Mouse (Mus musculus) liver, embryonic 16.5 days (tissue): ENCODE measurements around the gene Cpm. TPM values are rescaled to one million over a fixed set of nuclear protein-coding genes. Genes with fewer than 3 reads are reported as not detected.

Experiments used
- ATAC-seq: fragments of 200-750 bp; cut with Nextera tagmentation; 2 replicates; pipeline ENCODE4 v1.8.0; 2017; ENCODE audit warnings: low read depth, mild to moderate bottlenecking, moderate number of reproducible peaks, moderate library complexity
- H3K27ac ChIP-seq: fragments of 300-500 bp; sonication (generic); 2 replicates; pipeline ENCODE4 v1.5.1; 2014; ENCODE audit warnings: mild to moderate bottlenecking, low read length
- H3K27me3 ChIP-seq: fragments of 300-500 bp; sonication (generic); 2 replicates; pipeline ENCODE4 v1.6.1; 2014; ENCODE audit warnings: low read depth, low read length, mixed read lengths; ENCODE audit not compliant: control insufficient read depth, insufficient read depth
- H3K36me3 ChIP-seq: fragments of 300-500 bp; sonication (generic); 2 replicates; pipeline ENCODE4 v1.6.1; 2014; ENCODE audit warnings: mild to moderate bottlenecking; ENCODE audit not compliant: control insufficient read depth, insufficient read depth
- H3K4me1 ChIP-seq: fragments of 300-500 bp; sonication (generic); 2 replicates; pipeline ENCODE4 v1.6.1; 2014; ENCODE audit warnings: low read depth, low read length, mixed read lengths; ENCODE audit not compliant: control insufficient read depth
- H3K4me2 ChIP-seq: fragments of 300-500 bp; sonication (generic); 2 replicates; pipeline ENCODE4 v1.6.1; 2014; ENCODE audit warnings: low read depth, low read length, mixed read lengths
- H3K4me3 ChIP-seq: fragments of 300-500 bp; sonication (generic); 2 replicates; pipeline ENCODE4 v1.5.1; 2014; ENCODE audit warnings: low read depth, mild to moderate bottlenecking, low read length
- H3K9ac ChIP-seq: fragments of 300-500 bp; sonication (generic); 2 replicates; pipeline ENCODE4 v1.6.1; 2014; ENCODE audit warnings: low read depth, low read length
- H3K9me3 ChIP-seq: fragments of 300-500 bp; sonication (generic); replicated peaks from 2 replicates; pipeline ENCODE4 v1.6.1; 2016; ENCODE audit warnings: low read length; ENCODE audit not compliant: control insufficient read depth
- WGBS: fragments of 180-500 bp; shearing (Covaris S2); extraction: QIAGEN DNeasy Blood & Tissue Kit; methylation state at CpG from one replicate; pipeline ENCODE4 v1.1.7; 2014; ENCODE audit not compliant: insufficient replicate concordance; 5-methylcytosine and 5-hydroxymethylcytosine counted together
- polyA plus RNA-seq: library from polyadenylated mRNA; unstranded; fragments of >200 nt; fragmentation: Nextera tagmentation; extraction: Ambion mirVana; gene quantifications from 2 replicates; pipeline ENCODE4 v1.2.1, GENCODE M21; 2015

The Cpm gene
- polyA plus RNA-seq, 1 experiment from 2014 or later = 61.6 TPM

DNA sequence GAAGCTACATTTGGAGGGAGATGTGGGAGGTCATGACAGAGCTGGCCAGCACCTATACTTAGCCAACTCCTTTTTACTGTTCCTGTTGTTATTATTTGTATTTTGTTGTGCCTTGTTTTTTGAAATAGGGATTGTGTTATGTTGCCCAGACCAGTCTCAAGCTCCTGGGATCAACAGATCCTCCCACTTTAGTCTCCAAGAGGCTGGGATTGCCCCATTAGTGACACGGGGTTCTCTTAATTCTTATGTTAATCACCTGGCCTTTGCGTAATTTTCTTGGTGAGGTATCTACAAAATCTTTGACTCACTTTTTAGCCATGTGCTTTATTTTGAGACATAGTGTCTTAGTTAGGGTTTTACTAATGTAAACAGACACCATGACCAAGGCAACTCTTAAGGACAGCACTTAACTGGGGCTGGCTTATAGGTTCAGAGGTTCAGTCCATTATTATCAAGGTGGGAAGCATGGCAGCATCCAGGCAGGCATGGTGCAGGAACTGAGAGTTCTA, 18.7 kb downstream of the Cpm start:
- H3K9ac ChIP-seq = no peak overlapping the region
- H3K27me3 ChIP-seq = no peaks in the 10 kb centered on the region
- no peak overlapping the region for H3K4me2 ChIP-seq
- H3K4me3 ChIP-seq = no peak overlapping the region
- ATAC-seq = no peak
- H3K4me1 ChIP-seq = no peaks in the 10 kb centered on the region
- no peaks in the 10 kb centered on the region for H3K9me3 ChIP-seq
- no peaks in the 10 kb centered on the region for H3K36me3 ChIP-seq
- WGBS = 73% methylated on average over 2 of the region's 2 CpGs
- H3K27ac ChIP-seq = no peak overlapping the region

DNA sequence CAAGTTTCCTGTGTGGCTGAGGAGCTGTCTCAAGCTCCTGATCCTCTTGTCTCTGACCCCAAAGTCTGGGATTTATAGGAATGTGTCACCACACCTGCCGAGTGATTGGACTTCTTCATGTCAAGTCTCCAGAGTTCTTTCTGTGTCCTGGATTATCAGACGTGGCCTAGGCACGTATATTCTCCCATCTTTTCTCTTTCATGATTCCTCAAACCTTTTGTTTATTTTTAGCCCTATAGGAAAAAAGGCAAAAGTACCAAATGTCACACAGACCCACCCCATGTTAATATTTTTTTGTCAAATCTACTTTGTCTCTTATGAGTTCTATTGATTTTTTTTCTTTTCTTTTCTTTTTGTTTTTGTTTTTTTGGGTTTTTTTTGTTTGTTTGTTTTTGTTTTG, 19.3 kb downstream of the Cpm start:
- no peak overlapping the region for H3K4me2 ChIP-seq
- no peak overlapping the region for H3K27ac ChIP-seq
- no peaks in the 10 kb centered on the region for H3K36me3 ChIP-seq
- no peak overlapping the region for H3K9ac ChIP-seq
- no peaks in the 10 kb centered on the region for H3K4me1 ChIP-seq
- no peaks in the 10 kb centered on the region for H3K9me3 ChIP-seq
- 60% methylated on average over 3 of the region's 3 CpGs for WGBS
- ATAC-seq = no peak
- no peaks in the 10 kb centered on the region for H3K27me3 ChIP-seq
- no peak overlapping the region for H3K4me3 ChIP-seq

DNA sequence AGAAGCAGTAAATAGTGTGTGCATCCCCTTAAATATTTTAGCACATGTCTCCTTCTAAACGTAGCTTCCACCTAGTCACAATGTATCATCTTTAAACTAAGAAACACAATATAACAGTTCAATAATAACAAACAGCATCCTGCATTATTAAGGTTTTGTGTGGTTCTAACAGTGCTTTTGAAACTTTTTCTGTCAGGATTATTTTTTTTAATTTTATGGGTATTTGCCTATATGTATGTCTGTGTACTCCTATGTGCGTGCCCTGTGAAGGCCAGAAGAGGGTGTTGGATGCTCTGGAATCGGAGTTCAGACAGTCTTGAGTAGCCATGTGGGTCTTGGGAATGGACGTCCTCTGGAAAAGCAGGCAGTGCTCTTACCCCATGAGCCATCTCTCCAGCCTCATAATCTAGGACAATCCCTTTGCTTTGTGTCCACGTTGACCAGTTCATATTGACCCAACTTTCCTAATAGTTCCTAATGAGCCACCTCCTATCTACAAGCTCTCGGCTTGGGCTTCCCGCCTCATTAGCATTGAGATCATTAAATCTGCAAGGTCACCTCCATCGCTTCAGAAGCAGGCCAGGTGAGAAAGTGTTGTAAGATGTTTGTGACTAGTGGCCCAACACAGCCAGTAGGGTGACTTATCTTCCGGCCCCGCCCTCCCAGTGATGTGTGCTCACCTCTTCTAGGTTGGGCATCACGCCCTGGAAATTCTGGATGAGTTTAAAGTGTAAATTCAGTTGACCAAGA, 20.2 kb downstream of the Cpm start:
- Histone ChIP-seq H3K4me2 (no peak overlapping the region), H3K4me1 (no peaks in the 10 kb centered on the region), H3K9ac (no peak overlapping the region), H3K27ac (no peak overlapping the region), H3K27me3 (no peaks in the 10 kb centered on the region), H3K9me3 (no peaks in the 10 kb centered on the region), H3K36me3 (no peaks in the 10 kb centered on the region), H3K4me3 (no peak overlapping the region)
- WGBS = 70% methylated on average over 11 of the region's 11 CpGs
- no peak for ATAC-seq

DNA sequence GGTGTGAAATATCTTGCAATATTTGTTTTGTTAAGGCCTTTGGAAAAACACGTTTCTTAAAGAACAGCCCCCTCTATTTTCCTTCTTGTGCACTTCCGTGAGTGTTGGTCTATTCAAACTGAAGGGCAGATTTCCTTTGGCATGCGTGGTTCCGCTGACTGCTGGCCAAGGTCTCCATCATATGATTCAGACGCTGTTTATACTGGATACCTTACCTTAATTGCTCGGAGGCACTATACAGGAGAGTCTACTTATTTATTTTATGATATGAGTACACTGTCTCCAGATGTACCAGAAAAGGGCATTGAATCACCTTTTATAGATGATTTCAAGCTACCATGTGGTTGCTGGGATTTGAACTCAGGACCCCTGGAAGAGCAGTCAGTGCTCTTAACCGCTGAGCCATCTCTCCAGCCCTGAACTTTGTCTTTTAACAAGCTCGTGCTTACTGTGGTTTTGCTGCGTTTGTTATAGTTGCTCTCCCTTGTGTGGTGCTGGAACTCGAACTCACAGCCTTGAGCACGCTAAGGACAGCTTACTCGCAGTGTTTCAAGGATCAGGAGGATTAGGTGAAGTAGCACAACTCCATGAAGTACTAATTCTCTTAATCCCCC, 20.8 kb downstream of the Cpm start:
- Histone ChIP-seq H3K9ac (no peak overlapping the region), H3K4me1 (no peaks in the 10 kb centered on the region), H3K27ac (no peak overlapping the region), H3K9me3 (no peaks in the 10 kb centered on the region), H3K27me3 (no peaks in the 10 kb centered on the region), H3K36me3 (no peaks in the 10 kb centered on the region), H3K4me3 (no peak overlapping the region), H3K4me2 (no peak overlapping the region)
- 74% methylated on average over 12 of the region's 12 CpGs for WGBS
- ATAC-seq = no peak

DNA sequence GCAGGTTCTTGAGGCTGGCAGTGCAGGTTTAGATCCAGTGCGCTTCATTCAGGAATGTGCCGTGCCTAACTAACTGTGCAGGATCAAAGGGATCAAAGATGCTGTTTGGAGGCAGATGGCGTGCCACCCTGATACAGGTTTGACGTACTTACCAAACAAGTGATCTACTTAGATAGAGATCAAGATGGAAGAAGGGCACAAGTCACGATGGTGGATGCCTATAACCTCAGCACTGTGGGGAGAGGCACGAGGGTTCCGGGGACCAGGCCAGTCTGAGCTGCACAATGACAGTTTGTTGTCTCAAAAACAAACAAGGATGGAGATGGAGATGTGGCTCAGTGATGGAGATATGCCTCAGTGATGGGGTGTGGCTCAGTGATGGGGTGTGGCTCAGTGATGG, 21.4 kb downstream of the Cpm start:
- no peaks in the 10 kb centered on the region for H3K9me3 ChIP-seq
- ATAC-seq = no peak
- no peak overlapping the region for H3K4me2 ChIP-seq
- H3K27ac ChIP-seq = no peak overlapping the region
- WGBS = 78% methylated on average over 7 of the region's 7 CpGs
- no peaks in the 10 kb centered on the region for H3K27me3 ChIP-seq
- H3K9ac ChIP-seq = no peak overlapping the region
- no peaks in the 10 kb centered on the region for H3K36me3 ChIP-seq
- no peaks in the 10 kb centered on the region for H3K4me1 ChIP-seq
- H3K4me3 ChIP-seq = no peak overlapping the region

DNA sequence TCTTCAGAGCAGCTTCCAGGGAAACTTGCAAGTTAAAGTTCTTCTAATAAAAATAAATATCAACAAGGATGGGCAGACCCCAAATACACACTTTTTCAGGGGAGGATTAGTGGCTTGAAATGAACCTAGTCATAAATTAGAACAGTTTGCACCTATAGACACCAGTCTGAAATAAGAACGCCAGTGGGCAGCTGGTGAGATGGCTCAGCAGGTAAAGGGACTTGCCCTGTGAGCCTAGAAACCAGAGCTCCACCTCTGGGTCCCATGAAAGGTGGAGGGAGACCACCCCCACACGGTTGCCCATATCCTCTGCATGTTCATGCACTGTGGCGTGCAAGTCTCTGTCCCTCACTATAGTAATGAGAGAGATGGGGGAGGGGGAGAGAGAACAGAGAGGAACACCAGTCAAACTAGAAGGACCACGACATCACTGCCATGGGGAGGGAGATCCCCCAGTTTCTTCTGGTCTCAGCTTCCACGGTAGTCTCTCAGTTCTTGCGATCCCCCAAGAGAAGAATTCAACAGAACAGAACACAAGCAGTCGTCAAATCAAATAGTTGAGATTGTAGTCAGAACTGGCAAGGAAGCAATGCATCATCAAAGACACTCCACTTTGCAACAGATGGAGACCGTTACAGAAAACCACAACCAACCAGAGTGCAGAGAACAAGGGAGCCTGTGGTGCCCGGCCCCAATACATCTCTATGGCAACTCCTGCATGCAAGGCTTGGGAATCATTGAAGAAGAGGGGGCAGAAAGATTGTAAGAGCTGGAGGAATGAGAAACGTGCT, 22.5 kb downstream of the Cpm start:
- Histone ChIP-seq H3K27ac (no peak overlapping the region), H3K4me2 (no peak overlapping the region), H3K9me3 (no peaks in the 10 kb centered on the region), H3K27me3 (no peaks in the 10 kb centered on the region), H3K4me1 (no peaks in the 10 kb centered on the region), H3K36me3 (no peaks in the 10 kb centered on the region), H3K9ac (no peak overlapping the region), H3K4me3 (no peak overlapping the region)
- ATAC-seq = no peak
- 44% methylated on average over 10 of the region's 10 CpGs for WGBS

DNA sequence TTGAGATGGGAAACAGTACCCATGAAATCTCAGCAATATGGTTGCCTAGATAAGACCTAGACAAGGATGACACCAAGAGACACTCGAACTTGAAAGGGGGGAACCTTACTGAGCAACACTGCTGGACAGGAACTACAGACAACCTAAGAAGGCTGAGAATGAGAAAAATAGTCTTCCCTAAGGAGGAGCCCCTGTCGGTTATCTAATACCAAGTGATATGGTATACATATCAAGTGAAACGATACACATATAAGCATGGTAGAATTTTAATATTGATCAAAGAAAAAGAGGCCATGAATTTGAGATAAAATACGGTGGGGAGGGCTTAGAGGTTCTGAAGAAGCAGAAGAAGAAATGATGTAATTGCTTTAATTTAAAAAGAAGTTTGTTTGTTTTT, 23.1 kb downstream of the Cpm start:
- no peak overlapping the region for H3K4me3 ChIP-seq
- no peak overlapping the region for H3K4me2 ChIP-seq
- no peaks in the 10 kb centered on the region for H3K27me3 ChIP-seq
- ATAC-seq = no peak
- H3K9me3 ChIP-seq = no peaks in the 10 kb centered on the region
- WGBS = 55% methylated on average over 4 of the region's 4 CpGs
- no peaks in the 10 kb centered on the region for H3K36me3 ChIP-seq
- H3K9ac ChIP-seq = no peak overlapping the region
- no peaks in the 10 kb centered on the region for H3K4me1 ChIP-seq
- no peak overlapping the region for H3K27ac ChIP-seq

DNA sequence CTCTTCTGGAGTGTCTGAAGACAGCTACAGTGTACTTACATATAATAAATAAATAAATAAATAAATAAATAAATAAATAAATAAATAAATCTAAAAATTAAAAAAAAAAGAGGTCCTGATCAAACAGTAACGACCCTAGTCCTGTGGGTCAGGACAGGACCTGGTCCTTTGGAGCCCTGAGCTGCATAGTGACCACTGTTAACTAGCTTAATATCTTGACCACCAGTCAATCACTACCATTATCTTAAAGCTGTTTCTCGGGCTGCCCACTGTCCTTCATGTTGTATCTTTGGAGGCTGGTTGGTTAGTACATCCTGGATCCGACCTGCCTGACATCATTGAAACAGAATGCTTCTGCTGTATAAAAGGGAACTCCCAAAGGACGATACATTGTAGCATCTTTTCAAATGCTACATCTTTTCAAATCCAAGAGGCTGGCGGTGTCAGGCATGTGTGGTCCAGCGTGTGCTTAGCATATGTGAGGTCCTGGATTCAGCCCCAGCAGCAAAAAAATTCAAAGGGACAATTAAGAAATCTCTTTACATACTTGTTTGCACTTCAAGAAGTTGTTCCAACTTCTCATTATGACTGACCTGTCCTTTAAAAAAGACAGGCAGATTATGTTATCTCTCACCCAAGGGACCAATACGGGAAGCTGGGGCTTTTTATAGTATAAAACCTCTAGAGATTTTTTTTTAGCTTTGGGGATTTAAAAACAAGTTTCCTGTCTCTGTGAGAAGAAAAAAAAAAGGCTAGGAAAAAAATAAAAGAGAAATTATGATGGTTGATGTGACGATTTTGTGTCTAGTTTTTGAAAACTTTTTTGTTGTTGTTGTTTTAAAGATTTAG, 23.9 kb downstream of the Cpm start:
- Histone ChIP-seq H3K4me1 (no peaks in the 10 kb centered on the region), H3K4me3 (no peak overlapping the region), H3K27ac (no peak overlapping the region), H3K36me3 (no peaks in the 10 kb centered on the region), H3K9ac (no peak overlapping the region), H3K4me2 (no peak overlapping the region), H3K9me3 (no peaks in the 10 kb centered on the region), H3K27me3 (no peaks in the 10 kb centered on the region)
- 54% methylated on average over 8 of the region's 8 CpGs for WGBS
- no peak for ATAC-seq
